Mouse (Mus musculus) lung, adult 2 months (tissue): ENCODE results near the gene Rhov.

ENCODE experiments used
- CTCF ChIP-seq: fragments of 200-500 bp; IDR thresholded peaks from 2 replicates; pipeline ENCODE4 v1.5.1; 2011; ENCODE audit warnings: mild to moderate bottlenecking, low read length, control low read depth; ENCODE audit not compliant: insufficient read depth
- POLR2A ChIP-seq: fragments of 200-500 bp; IDR thresholded peaks from 2 replicates; pipeline ENCODE4 v1.6.1; 2011; ENCODE audit warnings: low read depth, mild to moderate bottlenecking, control low read depth, low read length, borderline replicate concordance; ENCODE audit errors: extremely low read depth

DNA sequence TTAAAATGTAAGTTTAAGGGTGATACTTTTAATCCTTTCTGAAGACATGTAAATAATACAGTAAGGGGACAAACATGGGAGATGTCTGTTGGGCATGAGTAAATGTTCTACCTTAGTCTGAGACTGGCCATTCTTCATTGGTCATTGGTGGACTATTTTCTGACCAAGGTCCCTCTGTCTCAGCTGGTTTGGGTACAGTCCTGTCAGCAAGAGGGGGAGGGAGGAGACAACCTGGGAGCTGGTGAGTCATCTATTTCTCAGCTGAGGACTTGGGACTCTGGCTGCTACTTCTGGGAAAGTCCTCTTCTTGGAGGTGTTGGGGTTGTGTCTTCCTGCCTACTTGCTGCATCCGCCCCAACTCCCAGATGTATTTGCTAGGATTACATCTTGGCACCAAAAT is 3.1 kb upstream of the Rhov start:
- TF ChIP-seq CTCF = no peak
- no peak for TF ChIP-seq POLR2A
